Mouse (Mus musculus): ENCODE measurements around the gene Cys1. TPM values are rescaled to one million over a fixed set of nuclear protein-coding genes. Genes with fewer than 3 reads are reported as not detected.

Gene Cys1
- polyA plus RNA-seq, 1 experiment from 2014 or later = 1.0 TPM

GRCm38 (mm10) chr12:24634648-24635047 is 47.0 kb downstream of the Cys1 start:
- Histone ChIP-seq H3K4me1 (replicated peaks) (no peaks in the 10 kb centered on the region), H3K9me3 (no peaks in the 10 kb centered on the region), H3K36me3 (no peaks in the 10 kb centered on the region), H3K27me3 (no peaks in the 10 kb centered on the region), H3K4me3 (replicated peaks) (no peak overlapping the region), H3K27ac (no peak overlapping the region), H3K4me2 (replicated peaks) (no peak overlapping the region), H3K9ac (replicated peaks) (no peak overlapping the region)
- 93% methylated on average over 3 of the region's 3 CpGs for WGBS
- ATAC-seq = no peak

- 84% methylated on average over 4 of the region's 4 CpGs for WGBS
- Histone ChIP-seq H3K9me3 (no peaks in the 10 kb centered on the region), H3K4me1 (replicated peaks) (no peaks in the 10 kb centered on the region), H3K4me3 (replicated peaks) (no peak overlapping the region), H3K9ac (replicated peaks) (no peak overlapping the region), H3K36me3 (no peaks in the 10 kb centered on the region), H3K4me2 (replicated peaks) (no peak overlapping the region), H3K27me3 (no peaks in the 10 kb centered on the region), H3K27ac (no peak overlapping the region)
- no peak for ATAC-seq
Measured at GRCm38 (mm10) chr12:24634212-24634611, 47.4 kb downstream of the Cys1 start.

GRCm38 (mm10) chr12:24633753-24634191 is 47.8 kb downstream of the Cys1 start:
- no peak for ATAC-seq
- 73% methylated on average over 1 of the region's 1 CpGs for WGBS
- no peak overlapping the region for H3K4me3 ChIP-seq (replicated peaks)
- no peak overlapping the region for H3K4me2 ChIP-seq (replicated peaks)
- no peaks in the 10 kb centered on the region for H3K9me3 ChIP-seq
- H3K4me1 ChIP-seq (replicated peaks) = no peaks in the 10 kb centered on the region
- no peaks in the 10 kb centered on the region for H3K27me3 ChIP-seq
- no peak overlapping the region for H3K9ac ChIP-seq (replicated peaks)
- H3K27ac ChIP-seq = no peak overlapping the region
- no peaks in the 10 kb centered on the region for H3K36me3 ChIP-seq

- H3K9me3 ChIP-seq = no peaks in the 10 kb centered on the region
- H3K4me3 ChIP-seq (replicated peaks) = no peak overlapping the region
- no peak overlapping the region for H3K4me2 ChIP-seq (replicated peaks)
- H3K9ac ChIP-seq (replicated peaks) = no peak overlapping the region
- no peaks in the 10 kb centered on the region for H3K4me1 ChIP-seq (replicated peaks)
- no peaks in the 10 kb centered on the region for H3K27me3 ChIP-seq
- H3K27ac ChIP-seq = no peak overlapping the region
- ATAC-seq = no peak
- WGBS = 68% methylated on average over 4 of the region's 4 CpGs
- H3K36me3 ChIP-seq = no peaks in the 10 kb centered on the region
Measured at GRCm38 (mm10) chr12:24632404-24632803, 49.2 kb downstream of the Cys1 start.

GRCm38 (mm10) chr12:24630220-24630619 is 51.4 kb downstream of the Cys1 start:
- Histone ChIP-seq H3K27me3 (no peaks in the 10 kb centered on the region), H3K27ac (no peak overlapping the region), H3K4me3 (replicated peaks) (no peak overlapping the region), H3K36me3 (no peaks in the 10 kb centered on the region), H3K4me2 (replicated peaks) (no peak overlapping the region), H3K9me3 (no peaks in the 10 kb centered on the region), H3K4me1 (replicated peaks) (no peaks in the 10 kb centered on the region), H3K9ac (replicated peaks) (no peak overlapping the region)
- 91% methylated on average over 1 of the region's 1 CpGs for WGBS
- no peak for ATAC-seq

- Histone ChIP-seq H3K9ac (replicated peaks) (no peak overlapping the region), H3K4me2 (replicated peaks) (no peak overlapping the region), H3K9me3 (no peaks in the 10 kb centered on the region), H3K4me3 (replicated peaks) (no peak overlapping the region), H3K27me3 (no peaks in the 10 kb centered on the region), H3K4me1 (replicated peaks) (peaks cover 13% of the 10 kb centered on the region), H3K27ac (no peak overlapping the region), H3K36me3 (no peaks in the 10 kb centered on the region)
- 62% methylated on average over 3 of the region's 3 CpGs for WGBS
- no peak for ATAC-seq
Measured at GRCm38 (mm10) chr12:24627215-24627614, 54.4 kb downstream of the Cys1 start.

GRCm38 (mm10) chr12:24626401-24626800 is 55.2 kb downstream of the Cys1 start:
- peaks cover 13% of the 10 kb centered on the region for H3K4me1 ChIP-seq (replicated peaks)
- H3K27ac ChIP-seq = no peak overlapping the region
- ATAC-seq = no peak
- no peak overlapping the region for H3K4me2 ChIP-seq (replicated peaks)
- no peak overlapping the region for H3K9ac ChIP-seq (replicated peaks)
- no peaks in the 10 kb centered on the region for H3K36me3 ChIP-seq
- 92% methylated on average over 5 of the region's 5 CpGs for WGBS
- no peaks in the 10 kb centered on the region for H3K9me3 ChIP-seq
- no peak overlapping the region for H3K4me3 ChIP-seq (replicated peaks)
- no peaks in the 10 kb centered on the region for H3K27me3 ChIP-seq

- H3K4me2 ChIP-seq (replicated peaks) = no peak overlapping the region
- no peak overlapping the region for H3K4me3 ChIP-seq (replicated peaks)
- no peaks in the 10 kb centered on the region for H3K27me3 ChIP-seq
- H3K9me3 ChIP-seq = no peaks in the 10 kb centered on the region
- H3K27ac ChIP-seq = peak overlapping the region; percentile 47
- peak; percentile 66 for ATAC-seq
- 56% methylated on average over 12 of the region's 12 CpGs for WGBS
- H3K9ac ChIP-seq (replicated peaks) = no peak overlapping the region
- no peaks in the 10 kb centered on the region for H3K36me3 ChIP-seq
- peaks cover 13% of the 10 kb centered on the region for H3K4me1 ChIP-seq (replicated peaks)
Measured at GRCm38 (mm10) chr12:24623486-24624251, 57.9 kb downstream of the Cys1 start.

- H3K36me3 ChIP-seq = no peaks in the 10 kb centered on the region
- no peak for ATAC-seq
- WGBS = 87% methylated on average over 4 of the region's 4 CpGs
- no peaks in the 10 kb centered on the region for H3K9me3 ChIP-seq
- H3K4me2 ChIP-seq (replicated peaks) = no peak overlapping the region
- H3K27me3 ChIP-seq = no peaks in the 10 kb centered on the region
- no peak overlapping the region for H3K4me3 ChIP-seq (replicated peaks)
- H3K4me1 ChIP-seq (replicated peaks) = peaks cover 11% of the 10 kb centered on the region
- no peak overlapping the region for H3K9ac ChIP-seq (replicated peaks)
- H3K27ac ChIP-seq = no peak overlapping the region
Measured at GRCm38 (mm10) chr12:24619436-24619835, 62.2 kb downstream of the Cys1 start.

Other genes with a start within 250 kb of the Cys1 start
- 35.0 and 35.2 TPM in 2 replicates for gene Taf1b, start 183.5 kb downstream of the Cys1 start, polyA plus RNA-seq (2015; fragmentation: Nextera tagmentation; extraction: Ambion mirVana)
- 0.48 and 0.58 TPM in 2 replicates for gene Grhl1, start 109.5 kb downstream of the Cys1 start, polyA plus RNA-seq (2015; fragmentation: Nextera tagmentation; extraction: Ambion mirVana)
- 16.8 and 19.1 TPM in 2 replicates for gene Klf11, start 30.5 kb downstream of the Cys1 start, polyA plus RNA-seq (2015; fragmentation: Nextera tagmentation; extraction: Ambion mirVana)
- 153 and 175 TPM in 2 replicates for gene Rrm2, start 26.4 kb upstream of the Cys1 start, polyA plus RNA-seq (2015; fragmentation: Nextera tagmentation; extraction: Ambion mirVana)
- 75.6 and 81.0 TPM in 2 replicates for gene Mboat2, start 149.1 kb upstream of the Cys1 start, polyA plus RNA-seq (2015; fragmentation: Nextera tagmentation; extraction: Ambion mirVana)